ENCODE assay signal across 8 mouse cellular contexts in the genomic region with DNA sequence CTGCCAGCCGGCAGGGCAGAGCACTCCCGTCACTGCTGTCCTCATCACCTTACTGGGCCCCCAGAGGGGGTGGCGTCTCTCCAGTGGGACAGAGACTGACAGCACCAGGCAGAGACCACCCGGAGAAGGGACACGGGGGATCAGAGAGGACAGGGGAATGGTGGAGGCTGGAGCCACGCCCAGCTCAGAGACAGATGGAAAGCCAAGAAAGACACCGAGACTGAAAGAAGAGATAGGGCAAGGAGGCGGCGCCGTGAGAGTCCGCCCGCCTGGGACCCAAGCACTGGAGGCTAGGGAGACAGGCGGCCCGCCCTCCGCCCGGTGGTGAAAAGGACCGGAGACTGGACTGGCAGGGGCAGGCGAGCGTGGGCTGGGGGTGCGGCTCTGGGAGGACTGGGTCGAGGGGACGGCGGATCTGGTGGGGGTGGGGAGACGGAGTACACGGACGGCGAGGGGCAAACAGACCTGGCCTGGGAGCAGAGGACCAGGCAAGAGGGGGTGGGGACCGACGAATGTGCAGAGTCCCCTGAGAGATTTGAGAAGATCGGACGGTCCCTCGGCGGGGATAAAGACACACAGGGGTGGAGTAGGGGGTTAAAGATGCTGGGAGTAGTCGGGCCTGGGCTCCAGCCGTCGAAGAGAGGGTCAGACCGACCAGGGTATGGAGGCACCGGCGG. TPM values are rescaled to one million over a fixed set of nuclear protein-coding genes. Genes with fewer than 3 reads are reported as not detected.
DNase-seq lines count a peak whose midpoint lies in the region; ATAC-seq lines count a peak whose summit lies in the region.

No protein-coding gene starts in this region.

- DNase-seq in cerebellum, postnatal 10 days, result peak; percentile 40 to 47
- no peak for DNase-seq in cerebellum, adult 18-20 months
- peak; percentile 51 for DNase-seq in c-Kit-negative CD71-positive TER-119-positive erythroid progenitor cells, embryonic 14.5 days (ENCODE audit: low read depth, low spot score)
- DNase-seq in gastrocnemius, postnatal 10 days, result peak; percentile 57
- DNase-seq in urinary bladder, postnatal 14 days (ENCODE audit: low spot score), result peak; percentile 66

- WGBS in hindbrain, embryonic 16.5 days, result under 1% methylated on average over 39 of the region's 39 CpGs
- WGBS in liver, embryonic 15.5 days (ENCODE audit: insufficient replicate concordance), result under 1% methylated on average over 39 of the region's 39 CpGs
- under 1% methylated on average over 39 of the region's 39 CpGs for WGBS in neural tube, embryonic 14.5 days

- H3K4me2 ChIP-seq in hindbrain, embryonic 16.5 days (ENCODE audit: low read length), result peak overlapping the region; percentile 70
- H3K4me2 ChIP-seq in liver, embryonic 15.5 days, result peak overlapping the region; percentile 92
- peak overlapping the region; percentile 57 for H3K4me2 ChIP-seq in neural tube, embryonic 14.5 days (ENCODE audit: low read depth, low read length)

- no peaks in the 10 kb centered on the region for H3K36me3 ChIP-seq in hindbrain, embryonic 16.5 days (ENCODE audit: control insufficient read depth, insufficient read depth, low read length)
- H3K36me3 ChIP-seq in liver, embryonic 15.5 days (replicated peaks), result no peaks in the 10 kb centered on the region
- no peaks in the 10 kb centered on the region for H3K36me3 ChIP-seq in neural tube, embryonic 14.5 days (ENCODE audit: control insufficient read depth, insufficient read depth, low read length)

- no peaks in the 10 kb centered on the region for H3K27me3 ChIP-seq in hindbrain, embryonic 16.5 days (replicated peaks; ENCODE audit: control insufficient read depth, insufficient read depth, low read length)
- H3K27me3 ChIP-seq in liver, embryonic 15.5 days, result peaks cover 13% of the 10 kb centered on the region; the same call in 1 of the 2 replicates
- no peaks in the 10 kb centered on the region for H3K27me3 ChIP-seq in neural tube, embryonic 14.5 days (ENCODE audit: control insufficient read depth, insufficient read depth, low read length)

- peak overlapping the region; percentile 62 for H3K4me3 ChIP-seq in hindbrain, embryonic 16.5 days (ENCODE audit: low read length)
- peak overlapping the region; percentile 68 for H3K4me3 ChIP-seq in liver, embryonic 15.5 days (replicated peaks)
- peak overlapping the region; percentile 47 for H3K4me3 ChIP-seq in neural tube, embryonic 14.5 days (ENCODE audit: low read depth, low read length)

- H3K27ac ChIP-seq in hindbrain, embryonic 16.5 days (ENCODE audit: low read depth, low read length), result no peak overlapping the region
- H3K27ac ChIP-seq in liver, embryonic 15.5 days (replicated peaks), result peak overlapping the region; percentile 56
- H3K27ac ChIP-seq in neural tube, embryonic 14.5 days (ENCODE audit: low read depth, low read length), result no peak overlapping the region

- H3K4me1 ChIP-seq in hindbrain, embryonic 16.5 days (ENCODE audit: control insufficient read depth, insufficient read depth, low read depth, low read length), result peaks cover 13% of the 10 kb centered on the region
- peaks cover 59% of the 10 kb centered on the region for H3K4me1 ChIP-seq in liver, embryonic 15.5 days (replicated peaks)
- 0 out of 2 replicates have a peak, but pooled peaks cover 2% of the 10 kb centered on the region for H3K4me1 ChIP-seq in neural tube, embryonic 14.5 days (ENCODE audit: control insufficient read depth, insufficient read depth, low read length)

- peak overlapping the region; percentile 70 for H3K9ac ChIP-seq in hindbrain, embryonic 16.5 days (ENCODE audit: low read depth, low read length)
- peak overlapping the region; percentile 57 for H3K9ac ChIP-seq in liver, embryonic 15.5 days
- peak overlapping the region; percentile 39 for H3K9ac ChIP-seq in neural tube, embryonic 14.5 days (replicated peaks; ENCODE audit: low read depth, low read length)

- no peak for ATAC-seq in hindbrain, embryonic 16.5 days
- ATAC-seq in liver, embryonic 15.5 days (ENCODE audit: insufficient read depth), result peak; percentile 64
- ATAC-seq in neural tube, embryonic 14.5 days (ENCODE audit: low read depth), result peak; percentile 25; the same call in 1 of the 2 replicates

- H3K9me3 ChIP-seq in hindbrain, embryonic 16.5 days (ENCODE audit: control insufficient read depth, low read length), result no peaks in the 10 kb centered on the region
- H3K9me3 ChIP-seq in liver, embryonic 15.5 days (replicated peaks), result no peaks in the 10 kb centered on the region
- no peaks in the 10 kb centered on the region for H3K9me3 ChIP-seq in neural tube, embryonic 14.5 days (ENCODE audit: control insufficient read depth, low read length)

RNA-seq across cellular contexts. Expression of gene Prkcd, which starts 0.7 kb away (rescaled TPM):
- total RNA-seq in gastrocnemius, postnatal 10 days (2021), result 10 to 100 TPM; 10.9 to 18.6 TPM
- 22.0 and 27.1 TPM in 2 replicates for polyA plus RNA-seq in hindbrain, embryonic 16.5 days (2015; fragmentation: Nextera tagmentation; extraction: Ambion mirVana)
- 20.0 and 21.5 TPM in 2 replicates for polyA plus RNA-seq in liver, embryonic 15.5 days (2015; fragmentation: Nextera tagmentation; extraction: Ambion mirVana)
- polyA plus RNA-seq in neural tube, embryonic 14.5 days (2014; fragmentation: Nextera tagmentation; extraction: Ambion mirVana), result 20.6 and 36.6 TPM in 2 replicates

RNA-seq across cellular contexts. Expression of gene Rft1, which starts 28.9 kb away (rescaled TPM):
- total RNA-seq in gastrocnemius, postnatal 10 days (2021), result 1 to 10 TPM; 6.4 to 7.3 TPM
- polyA plus RNA-seq in hindbrain, embryonic 16.5 days (2015; fragmentation: Nextera tagmentation; extraction: Ambion mirVana), result 9.2 and 10.4 TPM in 2 replicates
- polyA plus RNA-seq in liver, embryonic 15.5 days (2015; fragmentation: Nextera tagmentation; extraction: Ambion mirVana), result 3.8 and 4.3 TPM in 2 replicates
- 7.6 and 9.1 TPM in 2 replicates for polyA plus RNA-seq in neural tube, embryonic 14.5 days (2014; fragmentation: Nextera tagmentation; extraction: Ambion mirVana)

Comparison
In these comparisons a context has a peak if more than half of its experiments do, and no peak if none do; other contexts are left out.
1. DNase-seq: peak in cerebellum, postnatal 10 days (2 of 2), c-Kit-negative CD71-positive TER-119-positive erythroid progenitor cells, embryonic 14.5 days (single experiment), gastrocnemius, postnatal 10 days (single experiment) and urinary bladder, postnatal 14 days (single experiment); none in cerebellum, adult 18-20 months (0 of 2).
2. Peak in every context shown above with its lines, with median percentiles within 50 percentile points of each other: H3K4me2 ChIP-seq, H3K4me3 ChIP-seq and H3K9ac ChIP-seq.